Mouse (Mus musculus): ENCODE measurements around the gene Asic4. TPM values are rescaled to one million over a fixed set of nuclear protein-coding genes. Genes with fewer than 3 reads are reported as not detected.
A peak's percentile ranks its signal among the peaks of the same experiment; 100 is the strongest.

Asic4 gene
- 10 to 100 TPM; 14.3 to 14.7 TPM for total RNA-seq (2021)
- long read RNA-seq, experiment 1, partial matches to known transcripts, result 0 of 3 reads
- long read RNA-seq, experiment 1, other reads (novel, unspliced or antisense), result 3 of 3 reads
- long read RNA-seq, experiment 2, partial matches to known transcripts, result 0 of 4 reads
- long read RNA-seq, experiment 2, other reads (novel, unspliced or antisense), result 4 of 4 reads

DNA sequence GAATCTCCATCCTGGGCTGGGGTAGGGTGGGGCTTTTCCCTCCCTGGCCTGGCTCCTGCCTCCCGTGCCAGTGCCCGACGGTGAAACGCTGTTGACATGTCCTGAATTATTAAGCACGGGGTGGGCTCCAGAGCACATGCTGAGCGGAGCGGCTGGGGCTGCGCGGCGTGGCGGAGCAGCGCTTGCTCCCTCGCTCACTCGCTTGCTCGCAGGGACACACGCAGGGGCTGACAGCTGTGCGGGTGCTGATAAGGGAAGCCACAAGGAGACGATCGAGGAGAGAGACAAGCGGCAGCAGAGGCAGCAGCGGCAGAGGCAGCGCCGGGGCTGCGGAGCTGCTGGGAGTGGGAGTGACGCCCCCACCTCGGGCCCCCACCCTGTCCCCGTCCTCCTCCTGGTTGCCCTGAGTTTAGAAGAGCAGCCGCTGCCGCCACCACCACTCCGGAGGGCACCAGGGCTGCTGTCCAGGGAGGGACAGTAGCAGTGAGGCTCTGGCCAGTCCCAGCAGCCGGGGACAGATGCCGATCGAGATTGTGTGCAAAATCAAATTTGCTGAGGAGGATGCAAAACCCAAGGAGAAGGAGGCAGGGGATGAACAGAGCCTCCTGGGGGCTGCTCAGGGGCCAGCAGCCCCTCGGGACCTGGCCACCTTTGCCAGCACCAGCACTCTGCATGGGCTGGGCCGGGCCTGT is at the start of gene Asic4:
Asic4 (plus strand) TSS at position 123 of the 692 bp plus-strand sequence.
- DNase-seq (ENCODE audit: low spot score in 2 of 2), result no peak

- no peak for DNase-seq (ENCODE audit: low spot score in 2 of 2)
Measured at GRCm38 (mm10) chr1:75400493-75401115, 49.6 kb upstream of the Asic4 start.

DNA sequence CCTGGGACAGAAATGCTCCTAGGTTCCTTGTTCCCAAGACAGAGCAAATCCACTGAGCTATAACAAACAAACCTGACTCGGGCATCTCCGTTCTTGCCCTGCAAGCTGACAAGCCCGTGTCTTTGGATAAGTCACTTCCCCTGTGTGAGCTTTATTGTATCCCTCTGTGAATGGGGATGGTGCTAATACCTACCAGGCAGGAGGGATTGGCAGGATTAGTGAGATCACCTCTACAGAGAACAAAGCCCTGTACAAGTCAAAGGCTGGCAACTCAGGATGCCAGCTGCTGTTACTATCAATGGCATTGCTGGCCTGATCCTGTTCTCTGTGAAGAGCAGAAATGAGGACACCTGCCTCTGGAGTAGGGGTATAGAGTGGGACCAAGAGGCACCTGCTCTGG is 44.7 kb upstream of the Asic4 start:
- DNase-seq (ENCODE audit: low spot score in 2 of 2), result no peak

DNA sequence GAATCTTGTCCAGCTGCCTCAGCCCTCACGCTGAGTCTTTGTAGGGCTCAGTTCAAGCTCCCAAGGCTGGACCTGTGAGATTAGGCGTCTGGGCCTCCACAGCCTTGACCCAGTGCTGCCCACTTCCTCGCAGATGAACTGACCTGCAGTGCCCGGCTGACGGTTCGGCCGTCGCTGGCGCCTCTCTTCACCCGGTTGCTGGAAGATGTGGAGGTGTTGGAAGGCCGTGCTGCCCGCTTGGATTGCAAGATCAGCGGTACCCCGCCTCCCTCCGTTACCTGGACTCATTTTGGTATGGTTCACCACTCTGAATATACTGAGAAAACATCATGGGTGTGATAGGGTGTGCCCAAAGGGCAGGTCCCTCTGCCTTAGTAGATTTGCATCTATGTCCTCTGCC is 44.1 kb upstream of the Asic4 start:
- DNase-seq (ENCODE audit: low spot score in 2 of 2), result no peak

- DNase-seq (ENCODE audit: low spot score in 2 of 2), result no peak
Measured at GRCm38 (mm10) chr1:75407056-75407455, 43.2 kb upstream of the Asic4 start.

DNA sequence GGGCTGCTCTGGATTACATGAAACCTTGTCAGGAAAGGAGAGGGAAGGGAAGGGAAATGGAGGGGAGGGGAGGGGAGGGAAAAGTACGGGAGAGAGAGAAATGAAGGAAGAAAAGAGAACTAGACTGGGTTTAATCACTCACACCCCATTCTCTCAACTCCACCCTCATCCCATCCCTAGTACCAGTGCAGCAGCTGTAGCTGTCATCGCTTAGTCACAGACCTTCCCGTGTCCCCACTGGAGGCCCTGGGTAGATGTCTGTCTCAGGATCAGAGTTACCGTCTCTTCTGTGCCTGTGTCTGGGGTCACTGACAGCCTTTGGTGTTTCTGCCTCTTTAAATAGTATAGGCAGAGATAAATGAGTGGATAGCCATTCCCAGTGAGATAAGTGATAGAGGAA is 42.0 kb upstream of the Asic4 start:
- no peak for DNase-seq (ENCODE audit: low spot score in 2 of 2)

- no peak for DNase-seq (ENCODE audit: low spot score in 2 of 2)
Measured at GRCm38 (mm10) chr1:75409950-75410349, 40.3 kb upstream of the Asic4 start.

DNA sequence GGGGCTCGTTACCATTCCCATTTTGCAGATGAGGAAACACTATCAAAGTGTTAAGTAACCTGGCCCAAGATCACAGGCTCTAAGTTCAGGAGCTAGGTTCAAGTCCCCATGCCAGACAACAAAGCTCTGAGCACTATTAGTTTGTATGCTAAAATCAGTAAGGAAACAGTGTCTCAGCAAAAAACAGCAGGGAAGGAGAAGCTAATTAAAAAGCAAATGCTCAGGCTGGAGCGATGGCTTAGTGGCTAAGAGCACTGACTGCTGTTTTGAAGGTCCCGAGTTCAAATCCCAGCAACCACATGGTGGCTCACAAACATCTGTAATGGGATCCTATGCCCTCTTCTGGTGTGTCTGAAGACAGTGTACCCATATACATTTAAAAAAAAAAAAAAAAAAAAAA is 38.0 kb upstream of the Asic4 start:
- no peak for DNase-seq (ENCODE audit: low spot score in 2 of 2)

DNA sequence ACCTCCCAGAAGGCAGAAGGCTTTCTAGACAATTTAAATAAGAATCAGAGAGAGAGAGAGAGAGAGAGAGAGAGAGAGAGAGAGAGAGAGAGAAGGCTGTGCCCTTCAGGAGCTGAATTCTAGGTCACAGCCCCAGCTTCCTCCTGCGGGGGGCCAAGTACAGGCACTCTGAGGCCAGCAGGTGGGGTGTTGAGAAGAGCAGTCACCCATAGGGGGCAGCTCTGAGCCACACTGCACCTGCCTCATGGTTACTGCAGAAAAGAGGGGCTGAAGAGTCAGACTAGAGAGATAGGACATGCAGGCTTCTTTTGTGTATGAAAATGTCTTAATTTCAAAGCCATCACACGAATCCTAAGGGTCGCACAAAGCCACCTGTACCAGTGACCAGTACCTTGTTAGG is 36.5 kb upstream of the Asic4 start:
- DNase-seq (ENCODE audit: low spot score in 2 of 2), result no peak

DNA sequence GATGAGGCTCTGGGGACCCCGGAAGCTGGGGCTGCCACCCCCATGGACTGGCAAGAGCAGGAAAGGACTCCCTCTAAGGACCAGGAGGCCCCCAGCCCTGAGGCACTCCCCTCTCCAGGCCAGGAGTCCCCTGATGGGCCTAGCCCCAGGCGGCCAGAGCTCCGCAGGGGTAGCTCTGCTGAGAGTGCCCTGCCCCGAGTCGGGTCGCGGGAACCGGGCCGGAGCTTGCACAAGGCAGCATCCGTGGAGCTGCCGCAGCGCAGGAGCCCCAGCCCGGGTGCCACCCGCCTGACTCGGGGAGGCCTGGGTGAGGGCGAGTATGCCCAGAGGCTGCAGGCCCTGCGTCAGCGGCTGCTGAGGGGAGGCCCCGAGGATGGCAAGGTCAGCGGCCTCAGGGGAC is 28.4 kb upstream of the Asic4 start:
- no peak for DNase-seq (ENCODE audit: low spot score in 2 of 2)

DNA sequence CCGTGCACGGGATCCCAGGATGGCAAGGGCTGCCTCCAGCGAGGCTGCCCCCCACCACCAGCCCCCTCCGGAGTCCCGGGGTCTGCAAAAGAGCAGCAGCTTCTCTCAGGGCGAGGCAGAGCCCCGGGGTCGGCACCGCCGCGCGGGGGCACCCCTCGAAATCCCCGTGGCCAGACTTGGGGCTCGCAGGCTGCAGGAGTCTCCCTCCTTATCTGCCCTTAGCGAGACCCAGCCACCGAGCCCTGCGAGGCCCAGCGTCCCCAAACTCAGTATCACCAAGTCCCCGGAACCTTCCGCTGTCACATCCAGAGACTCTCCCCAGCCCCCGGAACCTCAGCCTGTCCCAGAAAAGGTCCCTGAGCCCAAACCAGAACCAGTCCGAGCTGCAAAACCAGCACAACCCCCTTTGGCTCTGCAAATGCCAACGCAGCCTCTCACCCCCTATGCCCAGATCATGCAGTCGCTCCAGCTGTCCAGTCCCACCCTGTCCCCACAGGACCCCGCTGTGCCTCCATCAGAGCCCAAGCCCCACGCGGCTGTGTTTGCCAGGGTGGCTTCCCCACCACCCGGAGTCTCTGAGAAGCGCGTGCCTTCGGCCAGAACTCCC is 27.9 kb upstream of the Asic4 start:
- no peak for DNase-seq (ENCODE audit: low spot score in 2 of 2)

DNA sequence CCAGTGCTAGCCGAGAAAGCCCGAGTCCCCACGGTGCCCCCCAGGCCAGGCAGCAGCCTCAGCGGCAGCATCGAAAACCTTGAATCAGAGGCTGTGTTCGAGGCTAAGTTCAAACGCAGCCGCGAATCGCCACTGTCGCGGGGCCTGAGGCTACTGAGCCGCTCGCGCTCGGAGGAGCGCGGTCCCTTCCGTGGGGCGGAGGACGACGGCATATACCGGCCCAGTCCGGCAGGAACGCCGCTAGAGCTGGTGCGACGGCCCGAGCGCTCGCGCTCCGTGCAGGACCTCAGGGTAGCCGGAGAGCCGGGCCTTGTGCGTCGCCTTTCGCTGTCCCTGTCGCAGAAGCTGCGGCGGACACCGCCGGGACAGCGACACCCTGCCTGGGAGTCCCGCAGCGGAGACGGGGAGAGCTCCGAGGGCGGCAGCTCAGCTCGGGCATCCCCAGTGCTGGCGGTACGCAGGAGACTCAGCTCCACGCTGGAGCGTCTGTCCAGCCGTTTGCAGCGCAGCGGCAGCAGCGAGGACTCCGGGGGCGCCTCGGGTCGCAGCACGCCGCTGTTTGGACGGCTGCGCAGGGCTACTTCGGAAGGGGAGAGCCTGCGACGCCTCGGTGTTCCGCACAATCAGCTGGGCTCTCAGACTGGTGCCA is 27.3 kb upstream of the Asic4 start:
- DNase-seq (ENCODE audit: low spot score in 2 of 2), result no peak

- DNase-seq (ENCODE audit: low spot score in 2 of 2), result no peak
Measured at GRCm38 (mm10) chr1:75423780-75424390, 26.4 kb upstream of the Asic4 start.

DNA sequence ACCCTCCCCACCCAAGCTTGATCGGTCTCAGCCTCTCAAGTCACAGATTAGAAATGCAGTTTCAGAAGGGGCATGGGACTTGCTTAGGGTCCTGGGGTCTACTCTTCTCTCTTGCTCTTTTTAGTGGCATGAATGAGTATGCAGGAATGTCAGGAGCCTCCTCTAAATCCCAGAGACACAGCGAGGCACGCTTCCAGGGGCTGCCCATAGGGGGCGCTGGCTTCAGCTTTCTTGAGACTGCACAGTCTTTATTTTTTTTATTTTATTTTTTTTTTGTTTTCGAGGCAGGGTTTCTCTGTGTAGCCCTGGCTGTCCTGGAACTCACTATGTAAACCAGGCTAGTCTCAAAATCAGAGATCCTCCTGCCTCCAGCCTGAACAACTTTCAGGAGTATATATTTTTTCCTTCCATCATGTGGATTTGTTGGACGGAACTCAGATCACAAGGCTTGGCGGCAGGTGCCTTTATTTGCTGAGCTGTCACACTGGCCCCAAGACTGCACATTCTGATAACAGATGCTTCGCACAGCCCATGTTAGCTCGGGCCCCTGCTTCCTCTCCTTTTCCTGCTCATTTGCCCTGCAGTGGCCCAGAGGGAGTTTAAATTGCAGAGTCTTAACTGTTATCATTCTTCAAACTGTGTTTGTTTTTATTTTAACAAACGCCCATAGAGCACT is 24.3 kb upstream of the Asic4 start:
- DNase-seq (ENCODE audit: low spot score in 2 of 2), result no peak

DNA sequence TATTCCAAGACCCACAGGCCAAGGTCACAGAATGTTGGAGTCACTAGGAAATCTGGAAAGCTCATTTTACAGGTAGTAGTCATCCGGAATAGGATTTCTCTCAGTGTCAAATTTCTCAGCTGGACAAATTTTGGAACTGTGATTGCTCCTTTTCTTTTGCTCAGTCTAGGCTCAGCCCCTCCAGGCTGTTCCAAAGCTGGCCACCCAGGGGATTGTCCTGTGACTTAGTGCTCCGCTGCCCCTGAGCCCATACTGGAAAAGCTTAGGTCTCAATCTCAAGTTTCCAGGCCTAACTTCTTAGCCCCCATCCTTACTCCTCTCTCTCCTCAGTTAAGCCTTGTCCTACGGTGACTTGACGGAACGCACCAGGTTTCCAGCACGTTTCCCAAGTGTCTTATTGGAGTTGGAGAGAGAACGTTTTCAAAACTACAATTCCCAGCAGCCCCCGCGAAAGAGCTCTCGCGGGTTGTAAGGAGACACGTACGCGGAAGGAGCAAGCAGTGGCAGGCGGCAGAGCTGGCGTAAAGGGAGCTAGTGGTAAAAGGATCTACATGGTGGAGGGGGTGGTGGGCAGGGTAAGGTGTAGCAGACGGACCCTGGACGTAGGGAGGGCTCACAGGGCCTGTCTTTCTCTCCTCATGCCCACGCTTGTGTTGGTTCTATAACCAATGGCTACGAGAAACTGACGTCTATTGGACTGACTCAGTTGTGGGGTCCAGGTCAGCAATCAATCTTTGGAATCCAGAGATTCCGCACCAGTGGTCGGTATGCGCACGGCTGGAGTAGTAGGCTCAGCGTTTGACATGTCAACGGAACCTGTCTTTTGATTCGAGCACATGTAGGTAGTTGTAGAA is 14.5 kb upstream of the Asic4 start, which contains the start of gene Gmppa:
Gmppa (plus strand) TSS at position 456 of the 854 bp plus-strand sequence.
- peak; percentile 74 to 85 for DNase-seq (ENCODE audit: low spot score in 2 of 2)

- no peak for DNase-seq (ENCODE audit: low spot score in 2 of 2)
Measured at GRCm38 (mm10) chr1:75438782-75439181, 11.5 kb upstream of the Asic4 start.

- DNase-seq (ENCODE audit: low spot score in 2 of 2), result no peak
Measured at GRCm38 (mm10) chr1:75440661-75441060, 9.6 kb upstream of the Asic4 start.

DNA sequence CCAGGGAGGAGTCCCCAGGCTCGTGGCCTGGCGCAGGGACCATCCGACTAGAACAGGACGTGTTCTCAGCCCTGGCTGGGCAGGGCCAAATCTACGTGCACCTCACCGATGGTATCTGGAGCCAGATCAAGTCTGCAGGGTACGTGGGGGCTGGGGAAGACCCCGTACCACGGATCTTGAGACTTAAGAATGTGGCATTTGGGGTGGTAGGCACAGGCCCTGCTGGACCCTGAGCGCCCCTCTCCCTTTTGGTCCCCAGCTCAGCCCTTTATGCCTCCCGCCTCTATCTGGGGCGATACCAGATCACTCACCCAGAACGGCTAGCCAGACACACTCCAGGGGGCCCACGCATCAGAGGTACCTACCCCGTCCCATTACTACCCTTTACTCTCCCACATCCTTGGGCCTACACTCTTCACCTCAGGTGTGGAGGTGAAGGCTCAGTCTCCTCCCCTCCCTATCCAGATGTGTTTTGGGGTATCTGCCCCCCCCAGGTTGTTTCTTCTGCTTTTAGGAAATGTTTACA is 8.7 kb upstream of the Asic4 start:
- no peak for DNase-seq (ENCODE audit: low spot score in 2 of 2)

- DNase-seq (ENCODE audit: low spot score in 2 of 2), result no peak
Measured at GRCm38 (mm10) chr1:75442171-75442570, 8.1 kb upstream of the Asic4 start.

All from layer of hippocampus, postnatal 14 days (tissue).